Mouse (Mus musculus) heart, embryonic 14.5 days (tissue): ENCODE results near the gene Zdhhc18. TPM values are rescaled to one million over a fixed set of nuclear protein-coding genes. Genes with fewer than 3 reads are reported as not detected.

Source experiments
- ATAC-seq: fragments of 200-750 bp; cut with Nextera tagmentation; 2 replicates; pipeline ENCODE4 v1.8.0; 2017; ENCODE audit warnings: low read depth, moderate TSS enrichment; ENCODE audit not compliant: insufficient number of reproducible peaks, insufficient read depth, low FRiP score
- H3K27ac ChIP-seq, 2 experiments: fragments of 200-500 bp in 1 of 2; fragments of 300-500 bp in 1 of 2; sonication (generic) in 1 of 2; replicated peaks in 1 of 2; 2 replicates each; pipeline ENCODE4 v1.5.1; 2012 to 2014; ENCODE audit warnings: low read depth in 2 of 2, low read length in 2 of 2, control low read depth in 1 of 2, mild to moderate bottlenecking in 1 of 2, mixed read lengths in 1 of 2; ENCODE audit not compliant: control insufficient read depth in 1 of 2, insufficient read depth in 1 of 2
- H3K27me3 ChIP-seq: fragments of 300-500 bp; sonication (generic); 2 replicates; pipeline ENCODE4 v1.6.1; 2014; ENCODE audit warnings: mild to moderate bottlenecking, low read length, control low read depth; ENCODE audit not compliant: control insufficient read depth, insufficient read depth
- H3K36me3 ChIP-seq: fragments of 300-500 bp; sonication (generic); 2 replicates; pipeline ENCODE4 v1.6.1; 2014; ENCODE audit warnings: mild to moderate bottlenecking, control low read depth, low read length, mixed read lengths; ENCODE audit not compliant: control insufficient read depth, insufficient read depth
- H3K4me1 ChIP-seq, 2 experiments: fragments of 200-500 bp in 1 of 2; fragments of 300-500 bp in 1 of 2; sonication (generic) in 1 of 2; 2 replicates each; pipeline ENCODE4 v1.6.1; 2012 to 2014; ENCODE audit warnings: low read length in 2 of 2, control low read depth in 1 of 2, mixed read lengths in 1 of 2; ENCODE audit not compliant: control insufficient read depth in 2 of 2, insufficient read depth in 2 of 2
- H3K4me2 ChIP-seq: fragments of 300-500 bp; sonication (generic); 2 replicates; pipeline ENCODE4 v1.6.1; 2014; ENCODE audit warnings: mild to moderate bottlenecking, low read length
- H3K4me3 ChIP-seq, 2 experiments: fragments of 200-500 bp in 1 of 2; fragments of 300-500 bp in 1 of 2; sonication (generic) in 1 of 2; 2 replicates each; pipeline ENCODE4 v1.5.1; 2012 to 2014; ENCODE audit warnings: low read length in 2 of 2, mild to moderate bottlenecking in 2 of 2, control low read depth in 1 of 2, low read depth in 1 of 2, moderate library complexity in 1 of 2; ENCODE audit not compliant: control insufficient read depth in 1 of 2, insufficient read depth in 1 of 2
- H3K9ac ChIP-seq: fragments of 300-500 bp; sonication (generic); 2 replicates; pipeline ENCODE4 v1.6.1; 2014; ENCODE audit warnings: mild to moderate bottlenecking, low read length
- H3K9me3 ChIP-seq: fragments of 300-500 bp; sonication (generic); 2 replicates; pipeline ENCODE4 v1.6.1; 2016; ENCODE audit warnings: low read length, control low read depth; ENCODE audit not compliant: control insufficient read depth
- WGBS: fragments of 180-500 bp; shearing (Covaris S2); extraction: QIAGEN DNeasy Blood & Tissue Kit; methylation state at CpG from one replicate; pipeline ENCODE4 v1.1.7; 2014; 5-methylcytosine and 5-hydroxymethylcytosine counted together
- polyA plus RNA-seq: library from polyadenylated mRNA; unstranded; fragments of >200 nt; fragmentation: Nextera tagmentation; extraction: Ambion mirVana; gene quantifications from 2 replicates; pipeline ENCODE4 v1.2.1, GENCODE M21; 2014

Zdhhc18 gene
- polyA plus RNA-seq, 1 experiment from 2014 or later = 4.7 TPM

DNA sequence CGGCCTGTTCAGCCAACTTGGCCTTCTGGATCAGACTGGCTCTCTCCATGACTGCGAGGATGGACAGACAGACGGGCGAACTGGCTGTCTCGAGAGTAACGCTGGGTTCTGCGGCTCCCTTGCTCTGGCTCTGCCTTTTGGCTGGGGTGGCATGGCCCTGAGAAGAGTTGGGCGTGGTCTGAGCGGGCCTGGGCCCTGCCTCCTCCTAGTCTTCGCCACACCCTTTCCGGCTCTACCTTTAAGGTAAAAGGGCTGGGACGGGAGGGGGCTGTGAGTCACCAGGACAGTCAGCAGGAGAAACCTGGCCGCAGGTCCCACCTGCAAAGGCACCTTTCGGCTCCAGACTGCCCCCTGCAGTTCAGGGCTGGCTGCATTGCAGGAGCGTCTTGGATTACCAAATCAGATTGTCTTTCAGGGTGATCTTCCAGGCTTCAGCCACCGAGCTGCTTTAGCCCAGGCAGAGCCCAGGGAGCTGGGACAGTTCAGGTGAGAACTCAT is 48.2 kb downstream of the Zdhhc18 start, which contains the start of gene Sfn:
TSS of gene Sfn (minus strand) at position 448 of the 498 bp plus-strand sequence.
- 3% methylated on average over 16 of the region's 16 CpGs for WGBS
- ATAC-seq = no peak
- H3K27ac ChIP-seq = no peak within 1 kb of the TSS
- H3K4me1 ChIP-seq = peaks cover 8 to 11% of the 10 kb centered on the region in 2 experiments; a peak in 3 of 4 replicates
- H3K9me3 ChIP-seq = no peaks in the 10 kb centered on the region
- H3K4me3 ChIP-seq = peak within 1 kb of the TSS; percentile 23 to 26
- H3K9ac ChIP-seq = peak within 1 kb of the TSS; percentile 8; the same call in 1 of the 2 replicates
- peaks cover 35% of the 10 kb centered on the region for H3K27me3 ChIP-seq
- H3K36me3 ChIP-seq = peaks cover 26% of the 10 kb centered on the region
- H3K4me2 ChIP-seq = peak within 1 kb of the TSS; percentile 60

- H3K9ac ChIP-seq = peak overlapping the region; percentile 61; the same call in 1 of the 2 replicates
- no peak overlapping the region for H3K27ac ChIP-seq
- peaks cover 14% of the 10 kb centered on the region; the same call in 1 of the 2 replicates for H3K36me3 ChIP-seq
- 17% methylated on average over 9 of the region's 9 CpGs for WGBS
- H3K27me3 ChIP-seq = peaks cover 35% of the 10 kb centered on the region
- peak overlapping the region; percentile 54 to 62; a peak in 3 of 4 replicates for H3K4me3 ChIP-seq
- H3K4me2 ChIP-seq = peak overlapping the region; percentile 95
- peaks cover 8 to 11% of the 10 kb centered on the region in 2 experiments; a peak in 3 of 4 replicates for H3K4me1 ChIP-seq
- H3K9me3 ChIP-seq = no peaks in the 10 kb centered on the region
- ATAC-seq = no peak
These were observed 49.6 kb downstream of the Zdhhc18 start for GRCm38 (mm10) chr4:133600306-133600705.

DNA sequence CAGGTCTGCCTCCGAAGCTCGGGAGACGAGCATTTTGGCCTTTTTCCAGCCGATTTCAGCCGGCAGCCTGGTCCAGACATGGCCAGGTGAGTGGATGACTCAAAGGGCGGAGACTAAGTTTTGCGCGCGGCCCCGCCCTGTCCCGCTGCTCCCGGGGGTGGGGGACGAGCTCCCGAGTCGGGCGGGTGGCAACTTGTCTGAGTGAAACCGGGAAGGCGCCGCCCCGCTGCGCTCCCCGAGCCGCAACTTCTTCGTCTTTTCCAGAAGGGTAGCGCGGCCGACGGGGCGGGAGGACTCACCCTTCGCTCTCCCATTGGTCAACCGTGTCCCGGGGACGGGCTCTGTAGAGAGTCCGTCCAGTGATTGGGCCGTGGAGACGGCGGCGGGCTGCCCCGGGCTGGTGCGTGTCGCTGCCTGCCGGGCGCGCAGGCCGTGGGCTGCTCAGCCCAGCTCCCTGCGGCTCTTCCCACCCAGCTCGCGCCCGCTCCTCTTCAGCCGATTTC is 50.3 kb downstream of the Zdhhc18 start:
- peak overlapping the region; percentile 95 for H3K4me2 ChIP-seq
- peak overlapping the region; percentile 54 to 62 for H3K4me3 ChIP-seq
- WGBS = under 1% methylated on average over 46 of the region's 50 CpGs
- H3K9ac ChIP-seq = peak overlapping the region; percentile 76
- peak; percentile 88 for ATAC-seq
- no peaks in the 10 kb centered on the region for H3K9me3 ChIP-seq
- H3K27ac ChIP-seq = no peak overlapping the region
- H3K4me1 ChIP-seq = peaks cover 8 to 11% of the 10 kb centered on the region in 2 experiments; a peak in 3 of 4 replicates
- peaks cover 10% of the 10 kb centered on the region; the same call in 1 of the 2 replicates for H3K36me3 ChIP-seq
- peaks cover 35% of the 10 kb centered on the region for H3K27me3 ChIP-seq

- peak overlapping the region; percentile 54 to 62 for H3K4me3 ChIP-seq
- peaks cover 7% of the 10 kb centered on the region; the same call in 1 of the 2 replicates for H3K36me3 ChIP-seq
- peaks cover 35% of the 10 kb centered on the region for H3K27me3 ChIP-seq
- WGBS = 13% methylated on average over 7 of the region's 7 CpGs
- peak overlapping the region; percentile 95 for H3K4me2 ChIP-seq
- no peak overlapping the region for H3K27ac ChIP-seq
- H3K9ac ChIP-seq = peak overlapping the region; percentile 76
- no peak for ATAC-seq
- H3K4me1 ChIP-seq = peaks cover 8 to 11% of the 10 kb centered on the region in 2 experiments; a peak in 3 of 4 replicates
- no peaks in the 10 kb centered on the region for H3K9me3 ChIP-seq
These were observed 50.8 kb downstream of the Zdhhc18 start for GRCm38 (mm10) chr4:133599116-133599515.

DNA sequence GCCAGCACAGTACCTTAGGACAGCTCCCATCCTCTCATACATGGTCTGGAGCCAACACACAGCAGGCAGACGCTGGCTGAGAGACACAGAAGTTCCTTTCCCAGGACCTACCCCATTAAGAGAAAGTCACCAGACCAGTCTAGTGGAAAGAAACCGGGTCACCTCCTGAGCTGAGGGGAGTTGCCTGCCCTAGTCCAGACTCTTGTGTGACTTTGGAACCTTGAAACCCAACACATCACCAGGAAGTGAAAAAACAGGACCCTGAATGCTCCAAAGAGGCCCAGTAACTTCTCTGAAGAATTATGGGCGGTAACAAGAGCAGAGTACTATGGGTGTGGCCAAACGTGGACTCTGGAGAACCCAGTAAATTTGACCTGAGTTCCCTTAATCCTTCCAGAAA is 51.3 kb downstream of the Zdhhc18 start:
- Histone ChIP-seq H3K4me1 (peaks cover 8 to 11% of the 10 kb centered on the region in 2 experiments; a peak in 3 of 4 replicates), H3K9ac (no peak overlapping the region), H3K27me3 (peaks cover 35% of the 10 kb centered on the region), H3K9me3 (no peaks in the 10 kb centered on the region), H3K27ac (no peak overlapping the region), H3K36me3 (peaks cover 2% of the 10 kb centered on the region; the same call in 1 of the 2 replicates), H3K4me2 (peak overlapping the region; percentile 95; the same call in 1 of the 2 replicates), H3K4me3 (no peak overlapping the region)
- ATAC-seq = no peak
- 50% methylated on average over 4 of the region's 4 CpGs for WGBS

- H3K9ac ChIP-seq = no peak overlapping the region
- peaks cover 6 to 10% of the 10 kb centered on the region in 2 experiments for H3K4me1 ChIP-seq
- no peak overlapping the region for H3K27ac ChIP-seq
- peaks cover 12% of the 10 kb centered on the region for H3K36me3 ChIP-seq
- WGBS = 68% methylated on average over 6 of the region's 6 CpGs
- H3K27me3 ChIP-seq = peaks cover 18% of the 10 kb centered on the region
- no peaks in the 10 kb centered on the region for H3K9me3 ChIP-seq
- H3K4me2 ChIP-seq = no peak overlapping the region
- H3K4me3 ChIP-seq = no peak overlapping the region
- no peak for ATAC-seq
These were observed 53.9 kb downstream of the Zdhhc18 start for GRCm38 (mm10) chr4:133596084-133596483.

DNA sequence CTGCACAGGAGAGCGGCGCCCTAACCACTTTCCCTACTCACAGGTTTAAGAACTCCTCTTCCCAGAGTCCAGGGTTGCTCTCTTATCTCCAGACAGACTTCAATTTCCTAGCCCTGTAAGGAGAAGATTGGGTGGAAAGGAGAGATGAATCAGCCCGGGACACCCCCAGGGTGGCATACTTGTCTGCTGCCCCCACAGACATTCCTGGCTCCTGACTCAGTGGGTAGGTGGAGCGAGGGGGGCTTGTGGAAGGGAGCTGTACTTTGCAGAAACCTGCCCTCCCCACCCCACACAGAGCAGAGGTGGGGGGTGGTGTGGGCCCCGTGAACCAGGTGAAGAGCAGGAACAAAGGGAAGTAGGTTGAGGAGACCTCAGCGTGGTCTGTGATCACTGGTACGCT is 54.4 kb downstream of the Zdhhc18 start:
- no peak overlapping the region for H3K4me3 ChIP-seq
- no peak overlapping the region for H3K4me2 ChIP-seq
- no peak overlapping the region for H3K27ac ChIP-seq
- whole genome bisulfite sequencing = 42% methylated on average over 7 of the region's 7 CpGs
- peaks cover 18% of the 10 kb centered on the region for H3K36me3 ChIP-seq
- H3K4me1 ChIP-seq = peaks cover 6 to 10% of the 10 kb centered on the region in 2 experiments
- H3K27me3 ChIP-seq = peaks cover 18% of the 10 kb centered on the region
- no peaks in the 10 kb centered on the region for H3K9me3 ChIP-seq
- no peak overlapping the region for H3K9ac ChIP-seq
- ATAC-seq = no peak
